Mouse (Mus musculus) ES-Bruce4 (cell line): ENCODE results near the gene Macrod2.

ENCODE experiments used
- EP300 ChIP-seq: IDR thresholded peaks from 2 replicates; pipeline ENCODE4 v1.6.1; 2011; ENCODE audit warnings: low read depth, low read length; ENCODE audit not compliant: insufficient read depth
- POLR2A ChIP-seq: IDR thresholded peaks from one replicate; pipeline ENCODE4 v1.8.1; 2011; ENCODE audit warnings: low read length; ENCODE audit not compliant: insufficient read depth

DNA sequence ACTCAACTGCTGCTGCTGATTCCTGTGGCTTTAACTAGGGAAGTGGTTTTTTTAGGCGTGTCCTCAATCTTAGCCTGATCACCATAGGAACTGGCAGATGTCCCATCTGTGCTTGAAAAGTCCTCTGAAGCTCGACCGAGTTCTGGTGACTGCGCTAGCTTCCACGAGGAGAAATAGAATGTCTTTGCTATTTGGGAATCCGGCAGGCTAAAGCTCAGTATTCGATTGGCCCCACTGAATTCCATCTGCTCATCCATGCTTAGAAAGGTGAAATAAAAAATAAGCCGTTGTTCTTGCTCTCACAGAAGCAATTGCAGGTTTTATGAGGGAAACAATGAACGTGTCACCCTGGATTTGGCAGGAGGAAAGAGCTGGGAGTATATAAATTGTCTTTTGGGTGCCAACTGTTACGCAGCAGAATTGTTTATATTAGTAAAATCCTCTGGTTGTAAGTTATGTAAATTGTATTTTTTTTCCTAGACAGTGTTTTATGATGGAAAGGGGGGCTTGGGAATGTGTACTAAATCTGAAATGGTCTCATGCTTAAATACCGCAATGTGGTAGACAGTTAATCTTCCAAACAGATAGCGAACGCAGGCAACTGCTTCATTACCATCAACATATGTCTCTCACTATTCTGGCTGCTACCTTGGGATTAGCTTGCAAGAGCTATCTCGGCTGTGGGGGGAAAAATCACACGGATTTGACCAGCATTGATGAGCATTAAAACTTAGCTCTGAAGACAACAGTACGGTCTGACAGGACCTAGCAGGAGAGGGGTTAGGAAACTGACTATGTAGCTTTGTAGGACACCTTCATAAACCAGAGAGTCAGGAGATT, 1039.8 kb downstream of the Macrod2 start:
- TF ChIP-seq POLR2A (no peak), EP300 (no peak)
